Mouse (Mus musculus): Measurements from ENCODE around the gene Olfr309. TPM values are rescaled to one million over a fixed set of nuclear protein-coding genes. Genes with fewer than 3 reads are reported as not detected.
"Not testable (repeated sequence)": the region's sequence is repeated elsewhere in the genome, so short reads cannot be mapped to it uniquely, and the experiment has no call there.

The Olfr309 gene
- polyA plus RNA-seq (2015; fragmentation: Nextera tagmentation; extraction: Ambion mirVana): not detected in 2 replicates

DNA sequence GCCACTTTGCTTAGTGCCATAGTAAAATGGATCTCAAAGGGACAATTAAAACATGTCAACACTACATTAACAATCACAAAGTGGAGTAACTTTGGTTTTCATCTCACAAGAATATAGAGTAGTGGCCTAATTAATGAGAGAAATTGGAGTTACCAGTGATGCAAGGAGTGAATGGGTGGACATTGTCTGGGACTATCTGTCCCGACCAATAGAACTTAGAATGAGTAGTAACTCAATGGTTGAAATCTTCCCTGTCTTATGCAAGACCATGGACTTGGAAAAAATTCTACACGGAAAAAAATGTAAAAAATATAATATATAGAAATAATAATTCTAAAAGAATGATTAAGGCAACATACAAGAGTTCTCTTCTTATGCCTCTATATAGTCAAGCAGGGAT is at the start of gene Olfr309:
Gene Olfr309 (minus strand): TSS at position 101 of the 400 bp plus-strand sequence.
- no peak for DNase-seq (ENCODE audit: low spot score)

DNA sequence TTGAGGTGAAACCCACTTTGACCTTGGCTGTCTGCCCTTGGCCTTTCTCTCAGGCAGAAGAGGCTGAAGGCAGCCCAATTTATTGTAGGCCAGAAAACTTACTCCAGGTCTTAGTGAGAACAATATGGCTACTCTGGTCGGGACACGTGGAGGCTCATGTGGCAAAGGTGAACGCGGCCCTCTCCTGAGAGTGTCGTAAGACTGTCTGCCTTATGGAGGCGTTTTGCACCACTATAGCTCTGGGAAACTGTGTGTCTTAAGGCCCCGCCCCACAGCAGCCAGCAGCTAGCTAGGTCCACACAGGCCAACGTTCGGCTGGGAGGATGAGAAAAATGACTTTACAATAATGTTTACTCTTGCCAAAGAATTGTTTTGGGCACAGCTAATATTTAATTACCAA is 32.8 kb upstream of the Olfr309 start:
- not testable (repeated sequence) for DNase-seq (ENCODE audit: low spot score)

DNA sequence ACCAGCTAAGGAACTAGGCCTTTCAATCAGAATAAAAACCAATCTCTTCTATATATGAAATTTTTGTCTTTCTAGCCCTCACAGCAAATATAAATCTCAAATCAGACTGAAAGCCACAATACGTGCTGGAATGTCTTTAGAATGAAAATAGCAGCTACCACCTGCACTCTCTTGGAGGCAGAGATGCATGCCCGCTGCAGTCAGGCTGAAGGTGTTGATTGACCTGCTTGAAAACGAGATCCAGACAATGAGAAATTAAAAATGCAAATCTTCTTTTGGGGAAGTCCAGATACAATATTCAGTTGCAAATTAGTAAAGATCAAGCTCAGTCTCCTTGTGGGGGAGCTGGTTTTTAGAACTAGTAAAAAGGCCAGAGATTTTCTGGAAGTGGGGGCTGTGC is 30.7 kb upstream of the Olfr309 start:
- DNase-seq (ENCODE audit: low spot score): no peak

- DNase-seq (ENCODE audit: low spot score): no peak
Measured at GRCm38 (mm10) chr7:86342881-86343565, 29.5 kb upstream of the Olfr309 start.

- no peak for DNase-seq (ENCODE audit: low spot score)
Measured at GRCm38 (mm10) chr7:86337486-86337885, 24.0 kb upstream of the Olfr309 start, which contains the start of gene Olfr307. Gene Olfr307, minus strand, starts transcription at chr7:86337586.

DNA sequence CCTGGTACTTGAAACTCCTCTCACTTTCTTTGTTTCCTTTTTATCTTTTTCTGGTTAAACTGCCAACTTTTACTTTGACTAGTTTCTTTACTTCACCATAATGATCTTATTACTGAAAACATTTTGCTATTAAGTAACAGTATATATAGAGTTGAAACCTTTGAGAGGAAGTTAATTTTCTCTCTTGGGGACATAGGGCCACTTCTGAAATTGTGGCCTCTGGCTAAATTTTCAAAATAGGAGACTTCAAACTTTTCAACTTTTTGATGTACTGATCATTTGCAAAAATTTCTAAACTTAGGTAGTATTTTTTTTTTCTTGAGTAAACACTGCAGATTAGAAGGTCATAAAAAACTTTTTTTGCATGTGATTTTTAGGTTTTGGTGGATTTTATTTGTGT is 12.0 kb upstream of the Olfr309 start, which contains the start of gene Olfr308:
Gene Olfr308 (minus strand): TSS at position 101 of the 400 bp plus-strand sequence.
- DNase-seq (ENCODE audit: low spot score): no peak

DNA sequence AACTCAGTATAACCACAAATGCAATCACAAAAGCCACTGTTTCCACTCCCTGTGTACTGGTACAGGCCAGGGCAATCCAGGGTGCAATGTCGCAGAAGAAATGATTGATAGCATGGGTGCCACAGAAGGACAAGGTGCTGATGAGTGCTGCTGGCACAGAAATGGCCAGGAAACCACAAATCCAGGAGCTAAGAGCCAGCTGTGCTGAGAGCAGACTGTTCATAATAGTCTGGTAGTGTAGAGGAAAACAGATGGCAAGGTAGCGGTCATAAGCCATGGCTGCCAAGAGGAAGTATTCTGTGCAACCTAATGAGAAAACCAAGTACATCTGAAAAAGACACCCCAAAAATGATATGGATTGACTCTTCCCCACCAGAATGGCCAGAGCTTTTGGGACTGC is 7.8 kb upstream of the Olfr309 start:
- DNase-seq (ENCODE audit: low spot score): no peak

DNA sequence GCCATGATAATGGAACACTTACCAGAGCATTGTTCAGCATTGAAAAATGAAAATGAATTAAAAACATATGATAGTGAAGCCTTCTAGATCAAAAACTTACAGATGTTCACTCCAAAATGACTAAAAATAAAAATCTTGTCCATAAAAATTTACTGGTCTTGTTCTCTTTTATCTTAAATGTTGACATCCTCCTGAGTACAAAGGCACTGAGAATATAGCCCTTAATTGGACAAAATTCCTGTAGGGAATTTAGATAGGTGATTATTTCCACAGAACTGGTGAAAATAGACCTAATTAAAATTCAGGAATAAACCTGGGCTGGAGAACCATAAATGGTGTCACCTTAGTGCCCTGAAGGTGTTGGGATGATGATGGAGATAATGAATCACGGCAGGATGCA is 36.4 kb downstream of the Olfr309 start, which contains the start of gene Olfr310:
Gene Olfr310 (minus strand): TSS at position 101 of the 400 bp plus-strand sequence.
- no peak for DNase-seq (ENCODE audit: low spot score)

Small RNA genes within 50 kb of the gene (microRNA-seq; reads per million reads assigned to microRNA genes)
- not detected for gene Gm23192 (ENCODE audit: borderline number of aligned reads)

Other genes starting within 250 kb of the Olfr309 start
- gene Vmn2r75, start 141.9 kb downstream of the Olfr309 start, polyA plus RNA-seq (2015; fragmentation: Nextera tagmentation; extraction: Ambion mirVana): not detected in 2 replicates
- gene Vmn2r76, start 67.4 kb downstream of the Olfr309 start, polyA plus RNA-seq (2015; fragmentation: Nextera tagmentation; extraction: Ambion mirVana): not detected in 2 replicates
- gene Olfr310, start 36.5 kb downstream of the Olfr309 start, polyA plus RNA-seq (2015; fragmentation: Nextera tagmentation; extraction: Ambion mirVana): not detected in 2 replicates
- gene Olfr308, start 11.9 kb upstream of the Olfr309 start, polyA plus RNA-seq (2015; fragmentation: Nextera tagmentation; extraction: Ambion mirVana): not detected in 2 replicates
- not detected in 2 replicates for gene Olfr307, start 23.9 kb upstream of the Olfr309 start, polyA plus RNA-seq (2015; fragmentation: Nextera tagmentation; extraction: Ambion mirVana)
- not detected in 2 replicates for gene Olfr305, start 53.2 kb upstream of the Olfr309 start, polyA plus RNA-seq (2015; fragmentation: Nextera tagmentation; extraction: Ambion mirVana)
- gene Olfr304, start 73.0 kb upstream of the Olfr309 start, polyA plus RNA-seq (2015; fragmentation: Nextera tagmentation; extraction: Ambion mirVana): not detected in 2 replicates
- gene Olfr303, start 84.1 kb upstream of the Olfr309 start, polyA plus RNA-seq (2015; fragmentation: Nextera tagmentation; extraction: Ambion mirVana): not detected in 2 replicates
- not detected in 2 replicates for gene Olfr301, start 90.1 kb upstream of the Olfr309 start, polyA plus RNA-seq (2015; fragmentation: Nextera tagmentation; extraction: Ambion mirVana)
- not detected in 2 replicates for gene Olfr299, start 146.2 kb upstream of the Olfr309 start, polyA plus RNA-seq (2015; fragmentation: Nextera tagmentation; extraction: Ambion mirVana)
- gene Olfr298, start 178.8 kb upstream of the Olfr309 start, polyA plus RNA-seq (2015; fragmentation: Nextera tagmentation; extraction: Ambion mirVana): not detected in 2 replicates
- not detected in 2 replicates for gene Olfr297, start 206.3 kb upstream of the Olfr309 start, polyA plus RNA-seq (2015; fragmentation: Nextera tagmentation; extraction: Ambion mirVana)

Data from thymus, postnatal 0 days (tissue).